Mouse (Mus musculus) spleen, embryonic (tissue): ENCODE measurements around the gene Gfm2.

Experiments
- CTCF ChIA-PET: fragments of 350-600 bp; sonication (Branson Sonifier 250); formaldehyde crosslinking; loops from one replicate; lab custom pipeline; 2022; lab: Charles Lee

The Gfm2 gene

DNA sequence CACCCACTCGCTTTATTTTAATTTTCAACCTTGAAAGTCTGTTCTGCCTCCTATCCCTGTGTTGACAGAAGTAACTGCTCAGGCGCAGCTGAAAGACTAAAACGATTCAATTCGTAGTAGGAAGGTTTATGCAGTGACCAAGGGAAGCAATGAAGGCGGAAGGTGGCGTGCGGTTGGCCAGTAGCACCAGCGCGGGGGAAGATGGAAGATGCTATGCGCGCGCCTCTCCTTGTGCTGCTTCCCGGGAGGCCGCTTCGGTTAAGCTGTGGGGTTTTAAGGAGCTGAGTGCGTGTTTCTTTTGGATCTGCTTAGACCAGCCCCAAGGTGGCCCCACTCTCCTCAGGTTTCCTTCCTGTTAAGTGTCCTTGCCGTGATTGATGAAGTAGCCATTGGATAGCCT, 87.4 kb downstream of the Gfm2 start:
- CTCF ChIA-PET = no interaction called here

DNA sequence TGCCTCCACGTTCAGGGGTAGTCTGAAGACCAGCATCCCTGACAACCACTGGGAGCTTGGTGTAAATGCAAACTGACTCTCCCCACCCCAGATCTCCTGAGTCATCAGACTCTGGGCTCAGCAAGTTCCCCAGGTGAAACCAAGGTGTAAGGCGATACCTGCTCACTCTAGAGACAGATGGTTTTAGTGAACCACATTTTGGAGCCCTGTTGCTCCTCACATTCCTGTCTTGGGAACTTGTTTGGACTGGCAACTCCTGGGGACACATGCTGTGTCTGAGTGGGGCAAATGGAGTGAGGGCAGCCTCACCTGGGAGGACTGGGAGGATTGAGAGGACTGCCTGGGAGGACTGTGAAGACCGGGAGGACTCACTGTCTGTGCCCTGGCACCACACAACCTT, 90.1 kb downstream of the Gfm2 start:
- CTCF ChIA-PET = interaction anchor here (0.7 kb wide), 1 partner anchor 356 kb away, joined by 3 read pairs; no protein-coding TSS in a partner anchor

DNA sequence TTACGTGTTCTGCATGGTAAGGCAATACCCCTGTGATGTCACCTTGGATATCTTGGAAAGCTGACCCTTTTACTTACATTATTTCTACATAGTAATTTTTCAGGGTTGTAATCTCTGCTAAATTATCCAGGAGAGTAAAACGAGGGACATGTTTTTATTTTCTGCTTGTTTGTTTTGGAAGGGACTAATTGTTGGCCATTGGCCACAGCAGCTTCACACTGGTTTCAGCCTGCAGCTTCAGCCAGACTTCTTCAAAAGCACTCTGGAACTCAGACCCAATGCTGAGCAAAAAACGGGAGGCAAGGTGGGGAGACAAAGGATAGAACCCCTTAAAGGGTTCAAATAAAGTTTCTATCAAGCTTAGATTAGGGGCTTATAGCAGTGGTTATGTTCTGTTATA, 92.4 kb downstream of the Gfm2 start:
- CTCF ChIA-PET = interaction anchor here (0.6 kb wide), 1 partner anchor 10 kb away, joined by 8 read pairs; no protein-coding TSS in a partner anchor
